Mouse (Mus musculus) layer of hippocampus, adult 18-20 months (tissue): ENCODE results near the gene Nmrk2. TPM values are rescaled to one million over a fixed set of nuclear protein-coding genes. Genes with fewer than 3 reads are reported as not detected.
"Not testable (repeated sequence)": the region's sequence is repeated elsewhere in the genome, so short reads cannot be mapped to it uniquely, and the experiment has no call there.

ENCODE experiments used
- DNase-seq, 2 experiments: peaks; one replicate each; pipeline ENCODE4 v3.0.0; 2022; ENCODE audit warnings: low spot score in 2 of 2
- total RNA-seq, 2 experiments: library from RNA; stranded (reverse); gene quantifications; 2 replicates each; pipeline ENCODE4 v1.2.3; 2021

Gene Nmrk2
- total RNA-seq, 2 experiments from 2014 or later = 0.23 to 0.27 TPM

- no peak for DNase-seq
Observed at GRCm38 (mm10) chr10:81187161-81187560, 14.7 kb downstream of the Nmrk2 start.

GRCm38 (mm10) chr10:81184765-81185164 lies 17.1 kb downstream of the Nmrk2 start:
- DNase-seq = no peak

GRCm38 (mm10) chr10:81183805-81184204 lies 18.0 kb downstream of the Nmrk2 start, which contains the start of gene 4930442H23Rik:
TSS of gene 4930442H23Rik (minus strand) at chr10:81183849.
- DNase-seq = no peak

- peak; percentile 98 to 99 for DNase-seq
Observed at GRCm38 (mm10) chr10:81182336-81183333, 19.2 kb downstream of the Nmrk2 start, which contains the start of gene Dapk3. TSS of gene Dapk3 (plus strand) at chr10:81183005.

- DNase-seq = not testable (repeated sequence)
Observed at GRCm38 (mm10) chr10:81181860-81182259, 20.0 kb downstream of the Nmrk2 start.

- DNase-seq = no peak
Observed at GRCm38 (mm10) chr10:81180946-81181345, 20.9 kb downstream of the Nmrk2 start.

GRCm38 (mm10) chr10:81179451-81180342 lies 22.2 kb downstream of the Nmrk2 start:
- no peak for DNase-seq

GRCm38 (mm10) chr10:81178927-81179326 lies 22.9 kb downstream of the Nmrk2 start:
- no peak for DNase-seq

GRCm38 (mm10) chr10:81177958-81178712 lies 23.7 kb downstream of the Nmrk2 start:
- DNase-seq = peak in 1 of 2 experiments; percentile 41

GRCm38 (mm10) chr10:81177491-81177925 lies 24.3 kb downstream of the Nmrk2 start:
- no peak for DNase-seq

GRCm38 (mm10) chr10:81176466-81177271 lies 25.2 kb downstream of the Nmrk2 start, which contains the start of gene Eef2:
TSS of gene Eef2 (plus strand) at chr10:81176631.
- DNase-seq = peak; percentile 95 to 99

GRCm38 (mm10) chr10:81175936-81176465 lies 25.9 kb downstream of the Nmrk2 start:
- no peak for DNase-seq

GRCm38 (mm10) chr10:81175345-81175701 lies 26.5 kb downstream of the Nmrk2 start:
- not testable (repeated sequence) for DNase-seq

- peak; percentile 81 to 93 for DNase-seq
Observed at GRCm38 (mm10) chr10:81174617-81175344, 27.1 kb downstream of the Nmrk2 start.

- DNase-seq = peak; percentile 77 to 87
Observed at GRCm38 (mm10) chr10:81173132-81173531, 28.7 kb downstream of the Nmrk2 start.

GRCm38 (mm10) chr10:81169411-81169900 lies 32.4 kb downstream of the Nmrk2 start:
- DNase-seq = not testable (repeated sequence)

- peak; percentile 58 to 82 for DNase-seq
Observed at GRCm38 (mm10) chr10:81168521-81169244, 33.2 kb downstream of the Nmrk2 start.

- DNase-seq = no peak
Observed at GRCm38 (mm10) chr10:81168087-81168431, 33.8 kb downstream of the Nmrk2 start.
